Mouse (Mus musculus) embryonic fibroblast, embryonic 13.5 days (primary cell): Measurements from ENCODE around the gene Spns3.

ENCODE experiments used
- CTCF ChIP-seq: IDR thresholded peaks from 2 replicates; pipeline ENCODE4 v1.5.1; 2011; ENCODE audit warnings: mild to moderate bottlenecking, control low read depth, low read length, moderate library complexity, borderline replicate concordance; ENCODE audit not compliant: insufficient read depth
- POLR2A ChIP-seq: IDR thresholded peaks from 2 replicates; pipeline ENCODE4 v1.6.1; 2011; ENCODE audit warnings: low read depth, mild to moderate bottlenecking, control low read depth, low read length, moderate library complexity

- TF ChIP-seq POLR2A: no peak
- no peak for TF ChIP-seq CTCF
Measured at GRCm38 (mm10) chr11:72458502-72458901, 91.8 kb downstream of the Spns3 start.
